Mouse (Mus musculus) naive thymus-derived CD4-positive, alpha-beta T cell, adult 2 months (primary cell): ENCODE measurements around the gene Mkrn2.
"Not testable (repeated sequence)": the region's sequence is repeated elsewhere in the genome, so short reads cannot be mapped to it uniquely, and the experiment has no call there.

ENCODE experiments used
- DNase-seq: peaks from one replicate; pipeline ENCODE4 v3.0.0-alpha.2; 2011; ENCODE audit warnings: low read depth

Mkrn2 gene

DNA sequence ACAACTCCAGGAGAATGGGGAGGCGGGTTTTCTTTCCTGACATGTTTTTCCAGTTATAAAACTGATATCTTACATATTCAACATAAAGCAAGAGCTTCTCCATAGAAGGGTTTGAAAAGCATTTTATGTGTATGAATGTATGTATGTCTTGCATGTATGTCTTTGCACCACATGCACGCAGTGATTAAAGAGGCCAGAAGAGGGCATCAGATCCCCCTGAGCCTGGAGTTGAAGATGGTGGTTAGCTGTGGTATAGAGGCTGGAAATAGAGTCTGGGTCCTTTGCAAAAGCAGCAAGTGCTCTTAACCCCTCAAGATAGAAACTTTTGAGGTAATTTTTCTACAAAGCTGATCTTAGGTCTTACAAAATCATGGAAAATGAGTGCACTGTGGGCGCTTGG lies 7.4 kb downstream of the Mkrn2 start:
- peak; percentile 63 for DNase-seq

GRCm38 (mm10) chr6:115610301-115610700 lies 8.6 kb downstream of the Mkrn2 start:
- no peak for DNase-seq

DNA sequence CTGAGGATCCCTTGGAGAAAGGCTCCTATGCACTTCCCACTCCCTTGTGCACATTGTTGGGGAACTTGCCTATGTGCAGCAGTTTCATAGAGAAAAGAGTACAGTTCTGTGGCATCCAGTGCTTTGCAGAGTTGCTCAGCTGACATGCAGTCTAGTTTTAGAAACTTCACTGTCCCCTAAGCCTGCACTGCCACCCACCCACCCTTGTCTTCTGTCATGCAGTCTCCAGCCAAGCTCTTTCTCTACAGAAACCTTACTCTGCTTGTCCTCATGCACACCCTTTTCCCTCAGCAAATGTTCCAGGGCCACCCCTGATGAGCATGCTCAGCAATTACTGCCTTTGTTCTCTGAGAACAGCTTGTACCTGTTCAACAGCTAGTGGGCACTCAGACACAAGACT lies 12.1 kb downstream of the Mkrn2 start:
- no peak for DNase-seq

DNA sequence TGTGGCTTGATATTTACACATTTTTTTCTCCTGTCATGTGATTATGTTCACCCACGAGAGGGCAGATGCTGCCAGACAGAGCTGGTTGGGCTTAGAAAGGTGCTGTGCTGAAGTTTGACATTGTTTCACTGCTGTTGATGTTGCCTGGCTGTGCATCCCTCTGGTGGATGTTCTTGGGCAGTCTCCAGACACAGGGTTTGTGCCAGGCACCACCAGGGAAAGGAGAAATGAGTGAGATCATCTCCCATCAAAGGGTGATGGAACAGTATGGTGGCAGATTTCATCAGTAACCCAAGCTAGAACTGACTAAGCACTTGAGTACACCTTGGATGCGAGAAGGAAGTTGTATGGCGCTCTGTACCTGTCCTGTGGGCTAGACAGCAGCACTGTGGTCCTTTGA lies 14.3 kb downstream of the Mkrn2 start:
- no peak for DNase-seq

DNA sequence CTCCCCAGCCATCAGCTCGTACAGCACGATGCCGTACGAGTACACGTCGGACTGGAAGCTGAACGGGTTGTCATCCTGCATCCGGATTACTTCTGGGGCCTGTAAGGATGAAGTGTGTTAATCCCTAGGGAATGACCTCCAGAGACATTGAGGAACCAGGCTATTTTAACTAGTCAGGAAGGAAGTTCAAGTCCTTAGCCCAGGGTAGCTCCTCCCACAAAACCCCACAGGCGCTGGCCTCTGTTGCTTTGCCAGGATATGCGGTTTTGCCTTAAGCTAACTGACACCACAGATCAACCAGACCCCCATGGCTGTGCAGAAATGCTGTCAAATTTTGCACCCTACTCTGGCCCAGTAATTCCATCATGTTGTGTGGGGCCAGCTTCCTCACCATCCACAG lies 18.1 kb downstream of the Mkrn2 start:
- DNase-seq = peak; percentile 38

GRCm38 (mm10) chr6:115620942-115621341 lies 19.2 kb downstream of the Mkrn2 start:
- no peak for DNase-seq

GRCm38 (mm10) chr6:115626121-115626520 lies 24.4 kb downstream of the Mkrn2 start:
- no peak for DNase-seq

DNA sequence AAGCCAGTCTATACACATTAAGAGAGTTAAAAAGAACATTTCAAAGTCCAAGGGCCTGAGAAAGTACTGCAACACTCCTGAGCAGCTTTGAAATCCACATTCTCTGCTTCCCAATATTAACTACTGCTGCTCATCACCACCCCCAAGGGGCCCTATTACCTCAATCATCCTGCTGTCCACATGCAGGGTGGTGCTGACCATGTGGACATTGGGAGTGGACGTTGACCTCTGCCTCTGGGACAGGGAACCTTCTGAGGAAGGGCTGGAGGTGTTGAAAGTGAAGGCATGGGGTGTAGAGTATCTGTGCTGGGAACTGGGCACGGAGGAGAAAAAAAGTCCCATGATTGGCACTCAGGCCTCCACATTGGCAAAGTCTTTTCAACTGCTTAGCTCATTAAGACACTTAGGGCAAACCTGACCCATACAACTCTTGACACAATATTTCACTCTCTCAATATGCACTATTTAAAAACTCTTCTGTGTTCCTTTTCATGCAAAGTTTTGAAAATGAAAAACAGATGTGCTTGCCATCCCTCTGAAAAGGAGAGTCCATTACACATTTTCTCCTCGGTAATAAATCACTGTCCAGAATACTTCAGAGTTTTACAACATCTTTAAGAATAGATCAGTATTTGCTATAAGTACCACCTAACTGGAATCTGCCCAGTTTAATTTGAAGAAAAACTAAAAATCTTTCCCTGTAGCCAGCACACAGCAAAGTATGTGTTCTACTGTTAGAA lies 29.5 kb downstream of the Mkrn2 start:
- DNase-seq = no peak

- DNase-seq = no peak
Observed at GRCm38 (mm10) chr6:115634015-115634414, 32.3 kb downstream of the Mkrn2 start.

DNA sequence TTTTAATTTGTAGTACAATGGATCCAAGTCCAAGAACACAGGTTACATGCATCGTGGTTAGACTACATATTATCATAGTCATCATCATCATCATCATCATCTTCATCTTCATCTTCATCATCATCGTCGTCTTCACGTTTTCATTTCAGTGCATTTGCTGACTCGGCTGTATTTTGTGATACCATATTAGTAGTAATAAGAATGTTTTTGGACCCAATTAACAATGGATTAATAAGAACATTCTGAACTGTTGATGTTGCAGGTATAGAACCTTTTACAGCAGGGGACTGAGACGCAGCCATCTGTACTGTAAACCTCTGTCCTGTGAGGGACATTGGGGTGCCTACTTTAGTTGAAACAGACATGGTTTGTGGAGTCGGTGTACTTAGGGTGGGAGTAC lies 36.5 kb downstream of the Mkrn2 start:
- DNase-seq = not testable (repeated sequence)

DNA sequence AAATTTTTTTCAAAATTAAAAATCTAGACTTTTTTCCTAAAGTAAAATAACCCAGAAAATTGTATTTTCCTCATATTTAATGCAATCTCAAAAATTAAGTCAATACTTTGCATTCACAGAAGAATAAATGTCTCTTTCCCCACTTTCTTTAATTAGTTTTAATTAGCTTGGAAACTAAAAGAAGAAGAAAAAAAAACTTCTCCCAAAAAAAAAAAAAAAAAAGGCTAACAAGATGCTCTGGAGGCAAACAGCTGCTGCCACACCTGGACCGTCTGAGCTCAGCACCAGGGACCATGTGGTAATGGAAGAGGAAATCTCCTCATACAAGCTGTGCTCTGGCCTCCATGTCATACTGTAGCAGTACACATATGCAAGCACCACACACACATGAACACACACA lies 41.6 kb downstream of the Mkrn2 start:
- DNase-seq = no peak

DNA sequence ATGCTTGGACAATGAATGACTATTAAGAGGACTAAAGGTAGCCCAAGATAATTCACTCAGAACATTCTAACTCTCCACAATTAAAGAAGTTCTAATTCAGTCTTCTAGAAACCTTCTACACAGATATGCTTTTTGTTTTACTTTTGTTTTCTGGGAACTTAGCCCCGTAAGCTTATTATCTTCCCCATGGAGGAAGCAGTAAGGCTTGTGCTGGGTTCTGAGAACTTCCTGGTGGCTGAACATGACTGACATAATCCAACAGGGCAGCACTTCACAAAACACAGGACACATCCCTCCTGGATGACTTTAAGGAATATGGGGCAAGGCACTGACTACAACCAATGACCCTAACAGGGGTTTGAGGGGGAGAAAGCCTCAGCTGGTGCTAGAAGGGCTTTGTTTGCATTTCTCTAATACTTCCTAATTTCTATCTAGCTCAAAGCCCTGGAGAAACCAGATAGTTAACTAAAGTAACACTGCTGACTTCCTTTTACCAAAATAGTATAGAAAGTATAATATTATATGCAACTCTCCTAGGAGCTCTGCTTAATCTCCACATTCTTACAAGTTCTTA lies 48.2 kb downstream of the Mkrn2 start:
- DNase-seq = no peak

DNA sequence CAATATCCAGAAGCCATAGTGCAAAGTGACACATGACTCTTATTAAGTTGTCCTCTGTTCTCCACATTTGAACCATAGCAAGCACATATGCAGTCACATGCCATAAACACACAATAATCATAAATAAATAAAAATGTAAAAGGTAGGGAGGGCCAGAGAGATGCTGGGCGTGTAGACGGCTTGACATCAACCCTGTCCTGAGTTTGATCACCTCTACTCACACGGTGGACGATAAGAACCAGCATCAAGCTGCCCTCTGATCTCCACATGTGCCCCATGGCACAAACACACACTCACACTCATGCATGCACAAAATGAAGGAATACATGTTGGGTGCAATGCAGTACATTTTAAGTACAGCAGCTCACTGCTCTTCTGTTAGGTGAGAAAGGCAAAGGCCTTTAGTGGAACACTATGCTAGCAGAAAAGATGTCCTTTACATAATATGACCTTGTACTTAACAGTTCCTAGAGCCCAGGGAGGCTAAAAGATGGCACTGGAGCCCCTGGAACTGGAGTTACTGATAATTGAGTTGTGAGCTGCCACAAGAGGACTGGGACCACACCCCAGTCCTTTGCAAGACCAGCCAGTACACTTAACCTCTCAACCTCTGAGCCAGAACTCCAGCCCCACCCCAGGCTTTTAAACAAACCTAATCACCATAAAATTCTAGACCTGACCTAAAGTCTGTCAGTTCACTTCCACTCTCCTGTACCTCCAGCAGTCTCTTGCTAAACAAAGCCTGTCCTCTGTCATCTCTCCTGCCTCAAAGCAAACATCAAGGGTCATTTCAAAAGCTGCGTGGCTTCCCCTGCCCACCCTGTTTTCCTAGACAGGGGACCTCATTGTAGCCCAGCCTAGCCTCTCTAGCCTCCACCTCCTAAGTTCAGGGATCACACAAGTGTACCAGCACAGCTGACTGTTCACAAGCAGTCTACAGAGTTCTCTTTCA lies 49.0 kb downstream of the Mkrn2 start:
- DNase-seq = no peak

- DNase-seq = no peak
Observed at GRCm38 (mm10) chr6:115651719-115652118, 50.0 kb downstream of the Mkrn2 start.

GRCm38 (mm10) chr6:115653939-115654338 lies 52.2 kb downstream of the Mkrn2 start:
- DNase-seq = no peak

DNA sequence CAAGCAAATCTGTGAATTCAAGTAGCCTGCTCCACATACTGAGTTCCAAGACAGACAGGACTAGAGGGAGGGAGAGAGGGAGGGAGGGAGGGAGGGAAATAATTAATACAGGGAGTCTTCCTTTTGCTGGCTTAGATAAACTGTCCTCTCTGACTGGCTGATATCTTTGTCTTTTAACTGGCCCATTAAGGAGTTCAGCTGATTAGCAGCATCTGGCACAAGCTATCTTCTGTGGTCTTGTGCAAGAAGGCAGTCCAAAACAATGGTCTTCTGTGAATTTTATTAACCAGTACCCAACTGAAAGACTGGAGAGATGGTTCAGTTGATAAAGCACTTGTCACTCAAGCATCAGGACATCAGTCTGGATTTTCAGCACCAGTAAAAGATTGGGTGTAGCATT lies 57.1 kb downstream of the Mkrn2 start:
- no peak for DNase-seq

DNA sequence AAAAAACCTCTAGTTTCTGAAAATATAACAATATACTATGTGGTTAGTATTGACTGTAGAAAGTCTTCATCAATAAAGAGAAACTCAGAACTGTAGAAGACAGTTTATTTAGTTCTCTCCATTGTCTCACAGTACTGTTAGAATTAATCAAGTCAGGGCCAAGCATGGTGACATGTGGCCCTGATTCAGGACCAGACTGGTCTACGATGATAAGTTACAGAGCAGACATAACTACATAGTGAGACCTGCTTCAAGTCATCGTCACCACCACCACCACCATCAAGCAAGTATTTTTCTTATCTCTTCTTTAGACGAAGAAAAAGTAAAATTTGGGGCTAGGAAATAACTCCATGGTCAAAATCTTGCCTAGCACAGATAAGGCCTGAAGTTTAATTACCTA lies 62.6 kb downstream of the Mkrn2 start:
- no peak for DNase-seq

DNA sequence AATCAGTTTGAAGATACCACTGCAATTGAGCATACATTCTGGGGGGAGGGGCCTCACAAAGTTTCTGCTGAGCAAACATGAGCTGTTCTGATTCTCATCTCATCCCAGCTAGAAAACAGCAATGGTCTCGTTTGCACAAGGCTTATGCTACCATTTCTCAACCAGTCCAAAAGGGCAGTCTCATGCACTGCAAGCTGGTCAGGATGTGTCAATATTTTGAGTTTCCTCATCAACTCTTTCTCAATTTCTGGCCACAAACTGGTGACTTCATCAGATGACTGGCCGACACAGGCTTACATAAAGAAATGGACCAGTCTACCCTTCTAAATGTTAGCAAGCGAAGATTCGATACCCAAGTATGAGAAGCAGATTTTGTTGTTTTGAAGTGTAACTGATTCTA lies 64.9 kb downstream of the Mkrn2 start:
- DNase-seq = no peak
